Mouse (Mus musculus) 416B (cell line): ENCODE data around the gene Ccdc34.
A peak's percentile ranks its signal among the peaks of the same experiment; 100 is the strongest.

Source experiments
- DNase-seq: peaks from one replicate; pipeline ENCODE4 v3.0.0; 2011; ENCODE audit warnings: low read depth

Ccdc34 gene

DNA sequence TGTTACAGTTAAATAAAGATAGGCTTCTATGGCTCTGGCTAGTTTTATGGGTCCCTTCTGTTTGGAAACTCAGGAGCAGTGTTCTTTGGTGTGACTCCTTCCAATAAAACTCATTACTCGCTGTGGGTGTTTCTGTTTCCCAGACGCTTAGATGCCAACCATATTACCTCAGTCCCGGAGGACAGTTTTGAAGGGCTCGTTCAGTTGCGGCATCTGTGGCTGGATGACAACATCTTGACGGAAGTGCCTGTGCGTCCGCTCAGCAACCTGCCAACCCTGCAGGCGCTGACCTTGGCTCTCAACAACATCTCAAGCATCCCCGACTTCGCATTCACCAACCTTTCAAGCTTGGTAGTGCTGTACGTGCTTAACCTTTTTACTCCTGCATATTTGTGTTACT is 21.2 kb upstream of the Ccdc34 start:
- DNase-seq: no peak

DNA sequence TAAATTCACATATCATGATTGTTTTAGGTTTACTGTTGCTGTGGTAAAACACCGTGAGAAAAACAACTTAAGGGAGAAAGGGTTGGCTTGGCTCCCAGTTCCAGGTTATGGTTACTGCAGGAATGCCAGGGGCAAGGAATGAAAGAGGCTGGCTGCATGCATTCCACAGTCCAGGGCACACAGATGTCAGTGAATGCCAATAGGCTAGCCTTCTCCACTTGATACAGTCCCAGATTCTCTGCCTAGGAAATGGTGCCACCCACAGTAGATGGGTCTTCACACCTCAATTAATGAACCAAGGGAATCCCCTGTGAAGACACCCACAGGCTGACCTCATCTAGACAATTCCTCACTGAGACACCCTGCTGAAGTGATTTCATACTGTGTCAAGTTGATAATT is 12.9 kb upstream of the Ccdc34 start:
- no peak for DNase-seq

GRCm38 (mm10) chr2:110005164-110005563 is 12.5 kb upstream of the Ccdc34 start:
- DNase-seq: no peak

DNA sequence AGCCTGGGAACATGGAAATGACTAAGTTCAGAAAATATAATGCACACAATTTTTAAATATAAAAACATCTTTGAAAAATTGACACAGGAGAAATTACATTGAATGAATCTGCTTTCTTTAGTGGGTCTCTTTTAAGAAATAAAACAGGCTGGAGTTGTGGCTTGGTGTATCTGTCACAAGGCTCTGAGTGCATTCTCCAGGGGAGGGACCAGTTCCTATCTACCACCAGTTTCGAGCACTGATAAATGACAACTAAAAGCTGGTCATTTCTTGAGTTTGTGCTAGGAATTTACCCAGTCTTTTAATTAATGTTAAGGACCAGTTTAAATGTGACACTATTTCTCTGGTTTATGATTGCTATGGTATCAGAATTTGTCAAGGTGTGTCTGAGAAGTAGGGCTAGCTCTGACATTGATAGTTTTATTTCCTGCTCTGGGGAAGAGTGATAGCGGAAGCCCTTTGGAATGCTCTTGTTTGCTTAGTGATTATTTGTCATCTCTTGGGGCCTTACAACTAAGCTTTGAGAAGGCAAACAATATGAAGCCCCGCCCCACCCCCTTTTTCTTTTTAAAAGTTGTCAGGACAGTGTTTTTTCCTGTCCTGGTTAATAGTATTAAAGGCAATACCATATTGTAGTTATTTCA is 11.9 kb upstream of the Ccdc34 start:
- DNase-seq: no peak

DNA sequence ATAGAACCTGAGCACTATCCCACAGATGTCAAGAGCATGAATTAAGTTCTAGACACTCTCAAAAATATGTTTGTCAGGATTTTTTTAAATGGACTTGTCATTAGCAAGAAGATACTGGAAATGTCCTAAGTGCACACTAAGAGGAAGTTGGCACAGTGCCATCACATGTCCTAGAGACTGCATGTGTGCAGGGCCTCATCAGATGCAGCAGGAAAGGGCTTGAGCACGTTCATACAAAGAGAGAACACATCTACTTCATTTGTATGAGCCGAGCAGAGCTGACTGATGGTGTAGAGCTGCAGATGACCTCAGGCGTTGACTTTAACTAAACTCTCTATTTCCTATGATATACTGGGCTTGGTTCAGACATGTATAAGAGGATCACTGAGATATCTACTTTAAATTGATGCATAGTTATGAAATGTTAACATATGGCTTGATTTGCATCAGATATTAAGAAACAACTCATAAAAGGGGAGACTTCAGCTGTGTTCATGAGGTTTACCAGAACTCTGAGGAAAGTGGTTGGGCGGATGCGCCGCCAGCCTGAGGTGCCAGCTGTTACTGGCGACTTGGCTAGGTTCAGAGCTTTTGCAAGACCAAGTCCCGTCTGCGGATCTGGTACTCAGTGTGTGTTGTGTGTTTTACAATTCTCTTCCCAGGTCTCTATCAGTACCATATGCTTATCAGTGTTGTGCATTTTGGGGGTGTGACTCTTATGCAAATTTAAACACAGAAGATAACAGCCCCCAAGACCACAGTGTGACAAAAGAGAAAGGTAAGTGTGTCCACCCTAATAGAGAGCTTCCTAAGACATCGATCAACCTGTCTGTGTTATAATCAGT is 10.0 kb upstream of the Ccdc34 start:
- DNase-seq: no peak

DNA sequence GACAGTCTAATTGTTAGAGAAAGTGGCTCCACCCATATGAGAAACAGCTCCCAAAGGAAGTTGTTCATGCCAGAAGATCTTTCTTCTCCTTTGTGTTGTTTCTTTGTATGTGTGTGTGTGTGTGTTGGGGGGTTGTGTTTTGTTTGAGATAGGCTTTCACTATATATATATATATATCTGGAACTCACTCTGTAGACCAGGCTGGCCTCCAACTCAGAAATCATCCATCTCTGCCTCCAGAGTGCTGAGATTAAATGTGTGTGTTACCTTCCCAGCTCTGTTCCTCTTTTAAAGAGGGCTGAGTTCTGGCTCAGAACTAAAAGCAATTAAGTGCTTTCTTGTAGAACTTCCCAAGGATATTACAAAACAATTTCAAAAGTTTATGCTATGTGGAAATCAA is 8.2 kb upstream of the Ccdc34 start:
- DNase-seq: no peak

GRCm38 (mm10) chr2:110012184-110012725 is 5.4 kb upstream of the Ccdc34 start:
- DNase-seq: no peak

GRCm38 (mm10) chr2:110017087-110017486 is 530 bp upstream of the Ccdc34 start:
- DNase-seq: no peak

DNA sequence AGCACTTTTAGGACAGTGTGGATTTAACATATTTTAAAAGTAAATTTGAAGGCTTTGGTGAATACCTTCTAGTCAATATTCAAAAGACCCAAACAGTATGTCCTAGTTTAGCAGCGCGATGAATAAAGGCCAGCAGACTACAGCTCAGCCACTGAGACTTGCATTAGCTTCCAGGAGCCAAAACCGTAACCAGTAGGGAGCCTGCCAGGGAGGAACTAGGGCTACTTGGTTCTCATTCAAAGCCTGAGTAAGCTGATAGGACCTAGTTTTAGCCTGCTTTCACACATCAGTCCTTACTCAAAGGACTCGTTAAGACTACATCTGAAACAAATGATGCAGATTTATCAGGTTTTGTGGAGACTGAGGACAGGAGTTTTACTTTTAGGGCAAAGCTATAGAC is 2.0 kb downstream of the Ccdc34 start:
- no peak for DNase-seq

GRCm38 (mm10) chr2:110020430-110020829 is 2.8 kb downstream of the Ccdc34 start:
- DNase-seq: no peak

DNA sequence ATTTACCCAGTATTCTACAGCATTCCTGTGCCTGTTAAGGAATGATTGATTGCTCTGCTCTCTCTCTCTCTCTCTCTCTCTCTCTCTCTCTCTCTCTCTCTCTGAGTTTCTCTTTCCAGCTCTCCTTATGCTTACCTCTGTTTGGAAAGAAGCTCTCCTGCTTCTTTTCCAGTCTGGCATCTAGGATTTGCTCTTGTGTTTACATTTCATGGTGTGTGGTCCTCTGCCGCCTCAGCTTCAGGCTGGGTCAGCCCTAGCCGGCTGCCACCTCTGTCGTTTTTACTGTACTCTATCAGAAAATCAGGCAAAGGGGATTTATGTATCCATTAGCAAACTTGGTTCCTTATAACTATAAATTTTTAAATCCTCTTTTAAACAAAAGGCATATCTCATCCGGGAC is 18.6 kb downstream of the Ccdc34 start:
- no peak for DNase-seq

DNA sequence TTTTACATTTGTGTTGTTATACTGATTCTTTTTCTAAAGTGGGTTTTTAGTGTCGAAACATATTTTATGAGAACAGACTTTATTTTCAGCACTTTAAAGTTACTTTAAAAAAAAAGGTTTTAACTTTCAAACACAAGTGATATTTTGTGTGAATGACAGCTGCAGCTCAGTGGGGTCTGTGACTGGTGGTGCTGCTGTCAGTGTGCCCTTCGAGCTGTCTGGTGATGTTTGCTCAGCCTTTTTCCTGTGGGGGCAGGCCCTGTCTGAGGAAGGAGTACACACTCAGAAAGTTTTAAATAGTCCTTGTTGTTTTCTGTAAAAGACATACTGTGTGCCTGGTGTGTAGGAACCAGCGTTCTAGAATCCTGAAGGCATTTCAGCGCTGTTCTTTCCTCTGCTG is 19.0 kb downstream of the Ccdc34 start:
- DNase-seq: no peak

DNA sequence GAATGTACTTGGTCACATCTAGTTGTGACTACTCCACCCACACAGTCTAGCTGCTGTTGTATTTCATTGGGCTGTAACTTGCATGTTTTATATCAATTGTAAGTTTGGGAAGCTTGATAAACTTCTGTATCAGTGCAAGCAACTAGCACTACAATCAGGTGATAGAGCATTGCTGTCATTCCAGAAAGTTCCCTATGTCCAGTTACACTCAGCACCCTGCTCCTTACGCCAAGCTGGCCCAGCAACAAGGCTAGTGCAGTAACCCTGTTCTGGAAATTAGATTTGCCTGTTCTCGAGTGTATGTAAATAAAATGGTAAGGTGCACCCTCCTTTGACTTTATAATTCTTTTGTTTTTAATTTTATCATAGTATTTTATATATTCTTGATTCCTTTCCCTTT is 19.6 kb downstream of the Ccdc34 start:
- DNase-seq: no peak

DNA sequence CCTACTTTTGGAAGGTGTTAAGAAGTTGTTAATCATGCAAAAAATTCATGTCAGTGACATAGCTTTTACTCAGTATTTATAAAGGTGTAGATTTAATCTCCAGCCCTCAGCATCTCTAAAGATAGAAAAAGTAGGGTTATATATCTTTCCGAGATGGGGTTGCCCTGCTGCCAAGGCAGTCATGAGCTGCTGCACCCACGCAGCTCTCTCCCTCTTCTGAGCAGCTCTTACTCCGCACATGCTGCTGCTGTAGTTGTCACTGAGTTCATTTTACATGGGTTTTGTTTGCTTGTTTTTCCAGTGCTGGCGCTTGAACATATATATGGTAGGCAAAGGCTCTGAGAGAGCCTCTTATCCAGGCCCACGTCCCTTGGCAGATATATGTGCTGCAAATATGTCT is 20.7 kb downstream of the Ccdc34 start:
- DNase-seq: no peak

DNA sequence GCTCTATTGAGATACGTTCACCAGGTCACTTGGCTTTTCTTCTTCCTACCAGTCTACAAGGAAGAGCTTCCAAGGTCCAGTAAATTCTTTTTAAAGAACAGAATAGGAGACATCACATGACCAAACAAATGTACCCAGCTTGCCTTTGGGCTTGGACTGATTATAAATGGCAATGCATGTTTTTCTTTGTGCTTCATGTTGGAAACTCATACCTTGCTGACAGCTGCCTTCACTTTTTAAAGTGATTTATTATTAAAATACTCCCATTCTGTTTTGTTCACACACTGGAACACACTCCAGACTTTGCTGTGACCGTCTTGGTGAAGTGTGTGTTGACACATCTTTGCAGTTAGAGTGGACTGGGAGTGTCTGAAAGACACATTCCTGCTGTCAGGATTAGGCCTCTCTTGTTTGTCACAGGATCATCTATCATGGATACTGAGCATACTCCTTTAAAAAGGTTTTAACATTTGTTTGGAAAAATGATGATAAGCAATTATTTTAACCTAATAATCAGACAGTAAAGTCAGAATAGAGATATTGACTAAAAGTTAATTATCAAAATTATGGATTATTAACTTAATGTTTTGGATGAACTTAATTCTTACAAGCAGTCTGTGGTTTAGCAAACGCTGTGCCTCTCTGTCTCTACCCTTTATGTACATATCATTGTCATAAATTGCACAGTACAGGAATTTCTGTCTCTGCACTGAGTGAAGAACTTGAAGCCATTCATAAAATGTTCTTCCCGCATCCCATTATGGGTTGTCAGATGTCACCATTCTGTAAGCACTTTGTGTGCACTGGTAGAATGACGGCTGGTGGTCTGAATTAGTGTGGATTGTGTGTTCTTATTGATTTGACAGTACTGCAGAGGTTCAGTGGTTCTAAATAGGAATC is 25.5 kb downstream of the Ccdc34 start:
- DNase-seq: no peak

DNA sequence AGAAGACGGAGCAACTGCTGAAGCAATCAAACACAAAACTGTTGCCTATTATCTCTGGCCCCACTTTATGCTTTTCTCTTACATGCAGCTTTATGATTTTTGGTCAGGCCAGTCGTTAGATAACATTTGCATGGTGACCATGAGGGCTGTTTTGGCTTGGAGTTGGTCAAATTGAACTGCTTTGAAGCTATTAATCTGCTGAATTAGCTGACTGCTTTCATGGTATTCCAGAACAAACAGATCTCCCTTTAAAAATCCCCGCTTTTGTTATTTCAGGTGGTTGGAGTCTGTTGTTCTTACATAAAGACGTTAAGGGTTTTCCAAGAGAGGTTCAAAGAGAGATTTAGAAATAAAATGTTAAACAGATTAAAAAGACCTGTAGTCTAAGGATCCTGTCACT is 40.8 kb downstream of the Ccdc34 start:
- DNase-seq: no peak

GRCm38 (mm10) chr2:110063131-110063530 is 45.5 kb downstream of the Ccdc34 start:
- peak; percentile 27 for DNase-seq

DNA sequence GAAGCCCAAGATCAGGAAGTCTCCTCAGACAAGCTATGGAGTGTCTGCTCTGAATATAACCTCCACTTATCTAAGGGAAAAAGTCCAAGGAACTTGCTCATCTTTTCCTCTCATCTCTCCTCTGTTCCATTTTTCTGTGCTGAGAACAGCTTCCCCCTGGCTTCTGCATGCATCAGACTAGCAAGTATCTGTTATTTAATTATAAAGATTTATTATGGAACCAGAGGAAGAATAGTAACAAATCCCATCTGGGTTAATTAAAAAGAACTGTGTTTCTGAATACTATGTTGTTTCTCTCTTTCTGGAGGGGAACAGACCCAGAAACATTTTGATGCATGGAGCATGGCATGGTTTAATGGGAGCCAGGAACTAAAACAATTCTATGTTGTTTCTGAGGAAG is 51.3 kb downstream of the Ccdc34 start:
- DNase-seq: no peak

- DNase-seq: no peak
Measured at GRCm38 (mm10) chr2:110073023-110073422, 55.4 kb downstream of the Ccdc34 start.

GRCm38 (mm10) chr2:110074646-110075452 is 57.2 kb downstream of the Ccdc34 start:
- peak; percentile 33 for DNase-seq

- no peak for DNase-seq
Measured at GRCm38 (mm10) chr2:110077240-110077639, 59.6 kb downstream of the Ccdc34 start.

- DNase-seq: no peak
Measured at GRCm38 (mm10) chr2:110077655-110078054, 60.0 kb downstream of the Ccdc34 start.
